Comparison of ENCODE assay signal across 18 mouse cellular contexts in genomic region chr1:150798651-150799050, GRCm38 (mm10).
"Had no signal": no experiment of that assay in that cellular context is flagged by ENCODE, and none has a peak within 500 bp of the region (broad histone marks: within the 10 kb centered on the region; RNA-seq: fewer than 3 reads in every experiment).

No protein-coding gene starts in this region.

- H3K4me2 ChIP-seq: lung, embryonic 14.5 days; midbrain, embryonic 13.5 days; midbrain, embryonic 15.5 days; neural tube, embryonic 13.5 days; neural tube, embryonic 15.5 days had no signal

- H3K9ac ChIP-seq: lung, embryonic 14.5 days; midbrain, embryonic 13.5 days; midbrain, embryonic 15.5 days; neural tube, embryonic 13.5 days; neural tube, embryonic 15.5 days had no signal

- H3K9me3 ChIP-seq: midbrain, embryonic 10.5 days; midbrain, embryonic 13.5 days; midbrain, embryonic 15.5 days; neural tube, embryonic 13.5 days; neural tube, embryonic 15.5 days had no signal

- DNase-seq: lung, adult 18-20 months; lung, embryonic 14.5 days; lung, postnatal 10 days; lung, postnatal 4 days; retina, postnatal 1 day; right cerebral cortex, adult 18-20 months; right cerebral cortex, postnatal 25 days; right cerebral cortex, postnatal 4 days; spleen, adult 18-20 months; thymus, adult 18-20 months; thymus, postnatal 14 days; thymus, postnatal 36 days had no signal

- H3K4me3 ChIP-seq: midbrain, embryonic 10.5 days; midbrain, embryonic 13.5 days; midbrain, embryonic 15.5 days; myocyte; neural tube, embryonic 13.5 days; neural tube, embryonic 15.5 days had no signal

- H3K27ac ChIP-seq: midbrain, embryonic 10.5 days; midbrain, embryonic 13.5 days; midbrain, embryonic 15.5 days; neural tube, embryonic 13.5 days; neural tube, embryonic 15.5 days had no signal

- H3K4me1 ChIP-seq: midbrain, embryonic 13.5 days; midbrain, embryonic 15.5 days; neural tube, embryonic 13.5 days; neural tube, embryonic 15.5 days had no signal

- ATAC-seq: midbrain, embryonic 13.5 days; midbrain, embryonic 15.5 days had no signal

- H3K27me3 ChIP-seq: midbrain, embryonic 13.5 days; midbrain, embryonic 15.5 days; neural tube, embryonic 13.5 days; neural tube, embryonic 15.5 days had no signal

- H3K36me3 ChIP-seq: midbrain, embryonic 10.5 days; midbrain, embryonic 13.5 days; midbrain, embryonic 15.5 days; neural tube, embryonic 15.5 days had no signal
